Mouse (Mus musculus) kidney, adult 2 months (tissue): Measurements from ENCODE around the gene Rps12.

ENCODE experiments used
- CTCF ChIP-seq: fragments of 200-500 bp; conservative IDR thresholded peaks from 2 replicates; pipeline ENCODE4 v1.5.1; 2011; ENCODE audit warnings: low read depth, mild to moderate bottlenecking, control low read depth, low read length, moderate library complexity, mixed read lengths; ENCODE audit not compliant: insufficient read depth, insufficient read length
- POLR2A ChIP-seq: fragments of 200-500 bp; IDR thresholded peaks from one replicate; pipeline ENCODE4 v1.6.1; 2011; ENCODE audit warnings: low read depth, low read length, control low read depth

DNA sequence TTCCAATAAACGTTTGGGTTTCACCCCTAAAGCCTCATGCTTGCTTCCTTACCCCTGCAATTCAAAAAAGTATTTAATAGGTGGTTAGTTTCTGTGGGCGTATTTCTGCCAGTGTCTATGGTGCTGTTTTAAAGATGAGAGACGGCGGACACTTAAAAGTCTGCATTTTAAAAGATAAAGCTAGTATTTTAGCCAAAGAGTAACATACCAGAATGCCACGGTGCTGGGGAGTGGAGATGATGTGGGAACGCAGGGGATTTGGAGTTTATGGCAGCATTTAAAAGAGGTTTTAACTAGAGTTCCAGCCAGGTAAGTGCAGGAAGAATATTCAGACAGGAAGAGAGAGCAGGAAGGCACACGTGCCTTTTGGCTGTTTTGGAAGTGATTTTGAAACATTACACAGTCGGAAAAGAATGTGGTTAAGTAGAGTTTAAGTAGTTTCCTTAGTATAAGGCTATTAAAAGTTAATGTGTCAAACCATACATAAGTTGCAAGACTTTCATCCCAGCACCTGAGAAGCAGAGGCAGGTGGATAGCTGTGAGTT lies 1.1 kb upstream of the Rps12 start:
- TF ChIP-seq POLR2A (no peak), CTCF (no peak)
